Mouse (Mus musculus) hindbrain, embryonic 13.5 days (tissue): ENCODE data around the gene Ces2b. TPM values are rescaled to one million over a fixed set of nuclear protein-coding genes. Genes with fewer than 3 reads are reported as not detected.
"Not testable (repeated sequence)": the region's sequence is repeated elsewhere in the genome, so short reads cannot be mapped to it uniquely, and the experiment has no call there.

ENCODE experiments used
- ATAC-seq: fragments of 200-750 bp; cut with Nextera tagmentation; 2 replicates; pipeline ENCODE4 v1.8.0; 2017; ENCODE audit warnings: moderate TSS enrichment; ENCODE audit not compliant: low FRiP score
- H3K27ac ChIP-seq: fragments of 300-500 bp; sonication (generic); 2 replicates; pipeline ENCODE4 v1.5.1; 2015; ENCODE audit warnings: inconsistent platforms, mild to moderate bottlenecking, moderate library complexity
- H3K27me3 ChIP-seq: fragments of 300-500 bp; sonication (generic); 2 replicates; pipeline ENCODE4 v1.6.1; 2015; ENCODE audit warnings: mild to moderate bottlenecking, inconsistent platforms
- H3K36me3 ChIP-seq: fragments of 300-500 bp; sonication (generic); 2 replicates; pipeline ENCODE4 v1.6.1; 2015; ENCODE audit warnings: mild to moderate bottlenecking, inconsistent platforms
- H3K4me1 ChIP-seq: fragments of 300-500 bp; sonication (generic); replicated peaks from 2 replicates; pipeline ENCODE4 v1.6.1; 2015; ENCODE audit warnings: inconsistent platforms
- H3K4me2 ChIP-seq: fragments of 300-500 bp; sonication (generic); 2 replicates; pipeline ENCODE4 v1.6.1; 2015; ENCODE audit warnings: inconsistent platforms, mild to moderate bottlenecking, moderate library complexity
- H3K4me3 ChIP-seq: fragments of 300-500 bp; sonication (generic); 2 replicates; pipeline ENCODE4 v1.5.1; 2015; ENCODE audit warnings: mild to moderate bottlenecking, inconsistent platforms
- H3K9ac ChIP-seq: fragments of 300-500 bp; sonication (generic); 2 replicates; pipeline ENCODE4 v1.6.1; 2015; ENCODE audit warnings: mild to moderate bottlenecking, inconsistent platforms
- H3K9me3 ChIP-seq: fragments of 300-500 bp; sonication (generic); 2 replicates; pipeline ENCODE4 v1.6.1; 2016; ENCODE audit warnings: inconsistent platforms
- WGBS: fragments of 180-500 bp; shearing (Covaris S2); methylation state at CpG from one replicate; pipeline ENCODE4 v1.1.7; 2015; 5-methylcytosine and 5-hydroxymethylcytosine counted together
- polyA plus RNA-seq: library from polyadenylated mRNA; unstranded; fragments of >200 nt; fragmentation: Nextera tagmentation; extraction: Ambion mirVana; gene quantifications from 2 replicates; pipeline ENCODE4 v1.2.1, GENCODE M21; 2015

The Ces2b gene
- polyA plus RNA-seq, 1 experiment from 2014 or later = 0.38 TPM

GRCm38 (mm10) chr8:104847741-104848462 lies 16.5 kb downstream of the Ces2b start:
- Histone ChIP-seq H3K27me3 (no peaks in the 10 kb centered on the region), H3K4me2 (no peak overlapping the region), H3K4me3 (no peak overlapping the region), H3K4me1 (no peaks in the 10 kb centered on the region), H3K27ac (no peak overlapping the region), H3K9me3 (no peaks in the 10 kb centered on the region), H3K36me3 (no peaks in the 10 kb centered on the region), H3K9ac (no peak overlapping the region)
- ATAC-seq = no peak
- WGBS = 84% methylated on average over 4 of the region's 4 CpGs

GRCm38 (mm10) chr8:104866844-104867531 lies 35.6 kb downstream of the Ces2b start:
- not testable (repeated sequence) for ATAC-seq, H3K4me3 ChIP-seq, H3K27me3 ChIP-seq, H3K4me1 ChIP-seq, H3K36me3 ChIP-seq, H3K9me3 ChIP-seq, H3K4me2 ChIP-seq, H3K27ac ChIP-seq, H3K9ac ChIP-seq
- WGBS = no CpG with 5 or more reads among the region's 4 CpGs

GRCm38 (mm10) chr8:104868876-104869275 lies 37.5 kb downstream of the Ces2b start:
- no CpG with 5 or more reads among the region's 2 CpGs for WGBS

GRCm38 (mm10) chr8:104886223-104886926 lies 55.0 kb downstream of the Ces2b start:
- H3K4me1 ChIP-seq, H3K27me3 ChIP-seq, H3K4me3 ChIP-seq, H3K4me2 ChIP-seq, ATAC-seq, H3K9ac ChIP-seq, H3K36me3 ChIP-seq, H3K27ac ChIP-seq, H3K9me3 ChIP-seq: not testable (repeated sequence)
- no CpG with 5 or more reads among the region's 4 CpGs for WGBS

More at GRCm38 (mm10) chr8:104868876-104869275, 37.5 kb downstream of the Ces2b start:
- not testable (repeated sequence) for H3K9me3 ChIP-seq, H3K36me3 ChIP-seq, H3K4me3 ChIP-seq, H3K4me1 ChIP-seq, H3K9ac ChIP-seq, H3K27ac ChIP-seq, H3K4me2 ChIP-seq, H3K27me3 ChIP-seq, ATAC-seq

Other genes starting within 250 kb of the Ces2b start
- gene Pdp2, start 240.1 kb upstream of the Ces2b start, polyA plus RNA-seq = 16.7 and 17.6 TPM in 2 replicates
- not detected in 2 replicates for gene Cdh16, start 207.2 kb upstream of the Ces2b start, polyA plus RNA-seq
- 3.1 and 4.0 TPM in 2 replicates for gene Rrad, start 200.2 kb upstream of the Ces2b start, polyA plus RNA-seq
- 131 and 134 TPM in 2 replicates for gene Ciao2b, start 189.6 kb upstream of the Ces2b start, polyA plus RNA-seq
- gene Ces2a, start 97.6 kb upstream of the Ces2b start, polyA plus RNA-seq = not detected in 2 replicates
- gene Ces2c, start 15.5 kb downstream of the Ces2b start, polyA plus RNA-seq = not detected in 2 replicates
- not detected in 2 replicates for gene Ces2e, start 94.7 kb downstream of the Ces2b start, polyA plus RNA-seq
- gene Ces2f, start 115.8 kb downstream of the Ces2b start, polyA plus RNA-seq = not detected in 2 replicates
- not detected in 2 replicates for gene Ces2g, start 130.1 kb downstream of the Ces2b start, polyA plus RNA-seq
- not detected in 2 replicates for gene Ces2h, start 169.3 kb downstream of the Ces2b start, polyA plus RNA-seq
- gene Ces3a, start 217.0 kb downstream of the Ces2b start, polyA plus RNA-seq = not detected in 2 replicates